Mouse (Mus musculus) liver, embryonic 11.5 days (tissue): Measurements from ENCODE around the gene Sun5. TPM values are rescaled to one million over a fixed set of nuclear protein-coding genes. Genes with fewer than 3 reads are reported as not detected.

Experiments used
- ATAC-seq: fragments of 200-750 bp; cut with Nextera tagmentation; replicated peaks from 2 replicates; pipeline ENCODE4 v1.8.0; 2017; ENCODE audit warnings: moderate number of reproducible peaks, mild to moderate bottlenecking, moderate TSS enrichment, moderate library complexity; ENCODE audit not compliant: low FRiP score
- DNase-seq: peaks from one replicate; pipeline ENCODE4 v3.0.0-alpha.2; 2017; ENCODE audit warnings: low spot score
- H3K27ac ChIP-seq: fragments of 300-500 bp; sonication (generic); 2 replicates; pipeline ENCODE4 v1.5.1; 2014; ENCODE audit warnings: mild to moderate bottlenecking, low read depth, low read length, control low read depth
- H3K27me3 ChIP-seq: fragments of 300-500 bp; sonication (generic); replicated peaks from 2 replicates; pipeline ENCODE4 v1.6.1; 2014; ENCODE audit warnings: low read length, mixed read lengths; ENCODE audit not compliant: control insufficient read depth, insufficient read depth
- H3K36me3 ChIP-seq: fragments of 300-500 bp; sonication (generic); 2 replicates; pipeline ENCODE4 v1.6.1; 2014; ENCODE audit warnings: mild to moderate bottlenecking, low read length, moderate library complexity, mixed read lengths; ENCODE audit not compliant: control insufficient read depth, insufficient read depth
- H3K4me1 ChIP-seq: fragments of 300-500 bp; sonication (generic); replicated peaks from 2 replicates; pipeline ENCODE4 v1.6.1; 2014; ENCODE audit warnings: low read length, mixed read lengths; ENCODE audit not compliant: control insufficient read depth, insufficient read depth
- H3K4me2 ChIP-seq: fragments of 300-500 bp; sonication (generic); 2 replicates; pipeline ENCODE4 v1.6.1; 2014; ENCODE audit warnings: mild to moderate bottlenecking, control low read depth, moderate library complexity
- H3K4me3 ChIP-seq: fragments of 300-500 bp; sonication (generic); 2 replicates; pipeline ENCODE4 v1.5.1; 2014; ENCODE audit warnings: low read depth, low read length, control low read depth
- H3K9ac ChIP-seq: fragments of 300-500 bp; sonication (generic); 2 replicates; pipeline ENCODE4 v1.6.1; 2014; ENCODE audit warnings: low read depth, low read length, control low read depth
- H3K9me3 ChIP-seq: fragments of 300-500 bp; sonication (generic); 2 replicates; pipeline ENCODE4 v1.6.1; 2016; ENCODE audit warnings: low read length, inconsistent platforms, mixed read lengths; ENCODE audit not compliant: control insufficient read depth
- WGBS: fragments of 180-500 bp; shearing (Covaris S2); extraction: QIAGEN DNeasy Blood & Tissue Kit; methylation state at CpG from one replicate; pipeline ENCODE4 v1.1.7; 2014; 5-methylcytosine and 5-hydroxymethylcytosine counted together
- polyA plus RNA-seq: library from polyadenylated mRNA; unstranded; fragments of >200 nt; fragmentation: Nextera tagmentation; extraction: Ambion mirVana; gene quantifications from 2 replicates; pipeline ENCODE4 v1.2.1, GENCODE M21; 2014

The Sun5 gene
- polyA plus RNA-seq, 1 experiment from 2014 or later = not detected

- Histone ChIP-seq H3K4me3 (no peak overlapping the region), H3K27ac (no peak overlapping the region), H3K27me3 (no peaks in the 10 kb centered on the region), H3K9me3 (no peaks in the 10 kb centered on the region), H3K36me3 (no peaks in the 10 kb centered on the region), H3K4me1 (no peaks in the 10 kb centered on the region), H3K9ac (no peak overlapping the region), H3K4me2 (no peak overlapping the region)
- DNase-seq = no peak
- WGBS = 61% methylated on average over 3 of the region's 3 CpGs
- ATAC-seq = no peak
These were observed 10.2 kb downstream of the Sun5 start for GRCm38 (mm10) chr2:153860715-153861114.

GRCm38 (mm10) chr2:153860315-153860714, 10.6 kb downstream of the Sun5 start:
- DNase-seq = no peak
- H3K36me3 ChIP-seq = no peaks in the 10 kb centered on the region
- H3K27me3 ChIP-seq = no peaks in the 10 kb centered on the region
- H3K27ac ChIP-seq = no peak overlapping the region
- no peaks in the 10 kb centered on the region for H3K4me1 ChIP-seq
- H3K9ac ChIP-seq = no peak overlapping the region
- no peak for ATAC-seq
- WGBS = 86% methylated on average over 11 of the region's 11 CpGs
- no peak overlapping the region for H3K4me3 ChIP-seq
- no peaks in the 10 kb centered on the region for H3K9me3 ChIP-seq
- H3K4me2 ChIP-seq = no peak overlapping the region

GRCm38 (mm10) chr2:153859581-153859980, 11.3 kb downstream of the Sun5 start:
- no peaks in the 10 kb centered on the region for H3K4me1 ChIP-seq
- DNase-seq (no peak), ATAC-seq (no peak)
- H3K9ac ChIP-seq = no peak overlapping the region
- H3K27ac ChIP-seq = no peak overlapping the region
- H3K27me3 ChIP-seq = no peaks in the 10 kb centered on the region
- no peak overlapping the region for H3K4me3 ChIP-seq
- H3K4me2 ChIP-seq = no peak overlapping the region
- WGBS = 89% methylated on average over 2 of the region's 2 CpGs
- H3K36me3 ChIP-seq = no peaks in the 10 kb centered on the region
- no peaks in the 10 kb centered on the region for H3K9me3 ChIP-seq

- Histone ChIP-seq H3K9me3 (no peaks in the 10 kb centered on the region), H3K36me3 (no peaks in the 10 kb centered on the region)
- ATAC-seq = no peak
These were observed 17.3 kb downstream of the Sun5 start for GRCm38 (mm10) chr2:153853544-153853943.

GRCm38 (mm10) chr2:153851030-153851360, 19.9 kb downstream of the Sun5 start:
- Histone ChIP-seq H3K27me3 (no peaks in the 10 kb centered on the region), H3K36me3 (no peaks in the 10 kb centered on the region), H3K27ac (no peak overlapping the region), H3K9me3 (no peaks in the 10 kb centered on the region), H3K4me1 (no peaks in the 10 kb centered on the region), H3K4me3 (no peak overlapping the region), H3K9ac (no peak overlapping the region), H3K4me2 (no peak overlapping the region)
- ATAC-seq = no peak
- 41% methylated on average over 4 of the region's 4 CpGs for WGBS
- DNase-seq = peak; percentile 41

More at GRCm38 (mm10) chr2:153853544-153853943, 17.3 kb downstream of the Sun5 start:
- Histone ChIP-seq H3K4me3 (no peak overlapping the region), H3K4me1 (no peaks in the 10 kb centered on the region), H3K9ac (no peak overlapping the region), H3K27ac (no peak overlapping the region), H3K27me3 (no peaks in the 10 kb centered on the region), H3K4me2 (no peak overlapping the region)
- no peak for DNase-seq
- 20% methylated on average over 5 of the region's 5 CpGs for WGBS

- H3K9ac ChIP-seq = no peak overlapping the region
- H3K36me3 ChIP-seq = no peaks in the 10 kb centered on the region
- no peak overlapping the region for H3K4me2 ChIP-seq
- no peaks in the 10 kb centered on the region for H3K27me3 ChIP-seq
- no peaks in the 10 kb centered on the region for H3K4me1 ChIP-seq
- no peaks in the 10 kb centered on the region for H3K9me3 ChIP-seq
- ATAC-seq (no peak), DNase-seq (no peak)
- no peak overlapping the region for H3K4me3 ChIP-seq
- no peak overlapping the region for H3K27ac ChIP-seq
- 81% methylated on average over 6 of the region's 6 CpGs for WGBS
These were observed 20.4 kb downstream of the Sun5 start for GRCm38 (mm10) chr2:153850351-153851029.

- WGBS = 78% methylated on average over 3 of the region's 3 CpGs
- Histone ChIP-seq H3K4me2 (no peak overlapping the region), H3K9me3 (no peaks in the 10 kb centered on the region), H3K27ac (no peak overlapping the region), H3K36me3 (no peaks in the 10 kb centered on the region), H3K4me1 (no peaks in the 10 kb centered on the region), H3K9ac (no peak overlapping the region), H3K4me3 (no peak overlapping the region), H3K27me3 (no peaks in the 10 kb centered on the region)
- DNase-seq (no peak), ATAC-seq (no peak)
These were observed 22.5 kb downstream of the Sun5 start for GRCm38 (mm10) chr2:153848389-153848788.

- H3K36me3 ChIP-seq = no peaks in the 10 kb centered on the region
- H3K27ac ChIP-seq = no peak overlapping the region
- H3K4me1 ChIP-seq = no peaks in the 10 kb centered on the region
- ATAC-seq (no peak), DNase-seq (no peak)
- H3K4me3 ChIP-seq = no peak overlapping the region
- no peaks in the 10 kb centered on the region for H3K9me3 ChIP-seq
- H3K27me3 ChIP-seq = no peaks in the 10 kb centered on the region
- no peak overlapping the region for H3K4me2 ChIP-seq
- H3K9ac ChIP-seq = no peak overlapping the region
- WGBS = 80% methylated on average over 8 of the region's 8 CpGs
These were observed 28.0 kb downstream of the Sun5 start for GRCm38 (mm10) chr2:153842854-153843253.

- H3K4me1 ChIP-seq = no peaks in the 10 kb centered on the region
- 80% methylated on average over 8 of the region's 8 CpGs for WGBS
- no peaks in the 10 kb centered on the region for H3K36me3 ChIP-seq
- H3K4me2 ChIP-seq = no peak overlapping the region
- ATAC-seq (no peak), DNase-seq (no peak)
- no peaks in the 10 kb centered on the region for H3K9me3 ChIP-seq
- no peaks in the 10 kb centered on the region for H3K27me3 ChIP-seq
- no peak overlapping the region for H3K9ac ChIP-seq
- no peak overlapping the region for H3K4me3 ChIP-seq
- no peak overlapping the region for H3K27ac ChIP-seq
These were observed 37.6 kb downstream of the Sun5 start for GRCm38 (mm10) chr2:153833291-153833690.
